Mouse (Mus musculus) cerebellum, adult 18-20 months (tissue): Measurements from ENCODE around the gene Cd36.

ENCODE experiments used
- DNase-seq, 2 experiments: peaks; one replicate each; pipeline ENCODE4 v3.0.0; 2021

Cd36 gene

GRCm38 (mm10) chr5:17770328-17770727, 118.3 kb downstream of the Cd36 start:
- no peak for DNase-seq

GRCm38 (mm10) chr5:17766006-17766677, 122.5 kb downstream of the Cd36 start:
- no peak for DNase-seq

GRCm38 (mm10) chr5:17753471-17754005, 135.1 kb downstream of the Cd36 start:
- DNase-seq = no peak

- no peak for DNase-seq
Observed at GRCm38 (mm10) chr5:17748293-17748692, 140.3 kb downstream of the Cd36 start.

- DNase-seq = no peak
Observed at GRCm38 (mm10) chr5:17747143-17747542, 141.5 kb downstream of the Cd36 start.

GRCm38 (mm10) chr5:17746520-17746919, 142.1 kb downstream of the Cd36 start:
- DNase-seq = no peak

- DNase-seq = no peak
Observed at GRCm38 (mm10) chr5:17739805-17740204, 148.8 kb downstream of the Cd36 start.
